Mouse (Mus musculus): Measurements from ENCODE around the gene Larp1.

GRCm38 (mm10) chr11:58103697-58104306 is 94.9 kb downstream of the Larp1 start, which contains the start of gene Cnot8:
- TF ChIP-seq BHLHE40 (IDR thresholded peaks at IDR 0.05; ENCODE audit: borderline replicate concordance, low read depth, low read length) (no peak), CTCF (IDR thresholded peaks at IDR 0.05 in 2 of 3, conservative IDR thresholded peaks at IDR 0.05 in 1 of 3; ENCODE audit: control insufficient read depth in 1 of 3, insufficient read depth in 1 of 3, low read depth in 2 of 3, low read length in 3 of 3, poor library complexity in 1 of 3, severe bottlenecking in 1 of 3) (no peak), HCFC1 (IDR thresholded peaks at IDR 0.05; ENCODE audit: low read depth, low read length) (peak; percentile 91), UBTF (IDR thresholded peaks at IDR 0.05; ENCODE audit: borderline replicate concordance, insufficient read depth, low read depth, low read length) (peak; percentile 77; the same call in 1 of the 2 replicates), KAT2A (conservative IDR thresholded peaks at IDR 0.05; ENCODE audit: low read depth, low read length) (peak; percentile 84), MAX (IDR thresholded peaks at IDR 0.05; ENCODE audit: low read length) (peak; percentile 86), SMC3 (IDR thresholded peaks at IDR 0.05; ENCODE audit: low read depth, low read length) (no peak), NRF1 (IDR thresholded peaks at IDR 0.05; ENCODE audit: insufficient read depth, low read depth, low read length, poor library complexity, severe bottlenecking) (peak; percentile 95; the same call in 1 of the 2 replicates), POLR2A (IDR thresholded peaks at IDR 0.05; ENCODE audit: control insufficient read depth in 1 of 2, insufficient read depth in 1 of 2, low read depth in 1 of 2, low read length in 2 of 2, poor library complexity in 1 of 2) (peak; percentile 84 to 96), ETS1 (IDR thresholded peaks at IDR 0.05; ENCODE audit: low read depth, low read length) (peak; percentile 68)
